Mouse (Mus musculus): ENCODE data around the gene Gm42878. TPM values are rescaled to one million over a fixed set of nuclear protein-coding genes. Genes with fewer than 3 reads are reported as not detected.
"Not testable (repeated sequence)": the region's sequence is repeated elsewhere in the genome, so short reads cannot be mapped to it uniquely, and the experiment has no call there.

Gm42878 gene
- polyA plus RNA-seq, 1 experiment from 2014 or later = not detected

GRCm38 (mm10) chr5:121545793-121546529 lies 679 bp upstream of the Gm42878 start, which contains the start of gene Mapkapk5:
Gene Mapkapk5 (minus strand): TSS chr5:121545905.
- H3K9me3 ChIP-seq = no peaks in the 10 kb centered on the region
- peaks cover 34% of the 10 kb centered on the region for H3K4me1 ChIP-seq
- peak; percentile 98 for DNase-seq (ENCODE audit: extremely low spot score, low spot score)
- 0 out of 2 replicates have a peak, but pooled peaks cover under 1% of the 10 kb centered on the region for H3K36me3 ChIP-seq (replicated peaks)
- H3K27ac ChIP-seq = peak within 1 kb of the TSS; percentile 99
- WGBS = 3% methylated on average over 55 of the region's 55 CpGs
- no peaks in the 10 kb centered on the region for H3K27me3 ChIP-seq (ENCODE audit: poor library complexity, severe bottlenecking)
- peak within 1 kb of the TSS; percentile 100 for H3K4me3 ChIP-seq

- DNase-seq (ENCODE audit: extremely low spot score, low spot score) = no peak
- no peak overlapping the region for H3K4me3 ChIP-seq
- no peak overlapping the region for H3K27ac ChIP-seq
- 83% methylated on average over 3 of the region's 3 CpGs for WGBS
- H3K36me3 ChIP-seq (replicated peaks) = peaks cover 21% of the 10 kb centered on the region
- H3K9me3 ChIP-seq = no peaks in the 10 kb centered on the region
- no peaks in the 10 kb centered on the region for H3K27me3 ChIP-seq (ENCODE audit: poor library complexity, severe bottlenecking)
- peaks cover 34% of the 10 kb centered on the region for H3K4me1 ChIP-seq
These were observed 1.9 kb downstream of the Gm42878 start for GRCm38 (mm10) chr5:121543370-121543769.

- DNase-seq (ENCODE audit: extremely low spot score, low spot score) = no peak
- Histone ChIP-seq H3K4me1 (peaks cover 44% of the 10 kb centered on the region), H3K9me3 (no peaks in the 10 kb centered on the region), H3K36me3 (replicated peaks) (peaks cover 42% of the 10 kb centered on the region), H3K4me3 (no peak overlapping the region), H3K27me3 (ENCODE audit: poor library complexity, severe bottlenecking) (no peaks in the 10 kb centered on the region), H3K27ac (no peak overlapping the region)
- WGBS = 92% methylated on average over 7 of the region's 7 CpGs
These were observed 4.0 kb downstream of the Gm42878 start for GRCm38 (mm10) chr5:121541235-121541634.

GRCm38 (mm10) chr5:121540066-121540465 lies 5.2 kb downstream of the Gm42878 start:
- peaks cover 54% of the 10 kb centered on the region for H3K36me3 ChIP-seq (replicated peaks)

GRCm38 (mm10) chr5:121537588-121537987 lies 7.7 kb downstream of the Gm42878 start:
- Histone ChIP-seq H3K27ac (peak overlapping the region; percentile 58), H3K4me3 (no peak overlapping the region), H3K27me3 (ENCODE audit: poor library complexity, severe bottlenecking) (no peaks in the 10 kb centered on the region), H3K4me1 (peaks cover 22% of the 10 kb centered on the region), H3K9me3 (no peaks in the 10 kb centered on the region), H3K36me3 (replicated peaks) (peaks cover 77% of the 10 kb centered on the region)
- 84% methylated on average over 2 of the region's 2 CpGs for WGBS
- DNase-seq (ENCODE audit: extremely low spot score, low spot score) = no peak

More at GRCm38 (mm10) chr5:121540066-121540465, 5.2 kb downstream of the Gm42878 start:
- Histone ChIP-seq H3K9me3 (no peaks in the 10 kb centered on the region), H3K4me1 (peaks cover 43% of the 10 kb centered on the region), H3K27me3 (ENCODE audit: poor library complexity, severe bottlenecking) (no peaks in the 10 kb centered on the region), H3K27ac (no peak overlapping the region), H3K4me3 (no peak overlapping the region)
- no peak for DNase-seq (ENCODE audit: extremely low spot score, low spot score)
- 91% methylated on average over 5 of the region's 5 CpGs for WGBS

- WGBS = 67% methylated on average over 7 of the region's 7 CpGs
- Histone ChIP-seq H3K4me1 (peaks cover 17% of the 10 kb centered on the region), H3K9me3 (no peaks in the 10 kb centered on the region), H3K36me3 (replicated peaks) (peaks cover 82% of the 10 kb centered on the region), H3K4me3 (no peak overlapping the region), H3K27me3 (ENCODE audit: poor library complexity, severe bottlenecking) (no peaks in the 10 kb centered on the region), H3K27ac (peak overlapping the region; percentile 58)
- DNase-seq (ENCODE audit: extremely low spot score, low spot score) = no peak
These were observed 8.2 kb downstream of the Gm42878 start for GRCm38 (mm10) chr5:121536921-121537555.

GRCm38 (mm10) chr5:121535116-121535515 lies 10.2 kb downstream of the Gm42878 start:
- Histone ChIP-seq H3K4me3 (no peak overlapping the region), H3K27ac (no peak overlapping the region), H3K4me1 (peaks cover 17% of the 10 kb centered on the region), H3K36me3 (replicated peaks) (peaks cover 97% of the 10 kb centered on the region), H3K27me3 (ENCODE audit: poor library complexity, severe bottlenecking) (no peaks in the 10 kb centered on the region), H3K9me3 (no peaks in the 10 kb centered on the region)
- 94% methylated on average over 3 of the region's 3 CpGs for WGBS
- no peak for DNase-seq (ENCODE audit: extremely low spot score, low spot score)

GRCm38 (mm10) chr5:121534521-121534920 lies 10.8 kb downstream of the Gm42878 start:
- WGBS = 96% methylated on average over 5 of the region's 5 CpGs
- H3K27ac ChIP-seq = no peak overlapping the region
- no peak overlapping the region for H3K4me3 ChIP-seq
- H3K4me1 ChIP-seq = peaks cover 17% of the 10 kb centered on the region
- no peak for DNase-seq (ENCODE audit: extremely low spot score, low spot score)
- no peaks in the 10 kb centered on the region for H3K9me3 ChIP-seq
- peaks cover 98% of the 10 kb centered on the region for H3K36me3 ChIP-seq (replicated peaks)
- H3K27me3 ChIP-seq (ENCODE audit: poor library complexity, severe bottlenecking) = no peaks in the 10 kb centered on the region

- Histone ChIP-seq H3K27me3 (ENCODE audit: poor library complexity, severe bottlenecking) (no peaks in the 10 kb centered on the region), H3K36me3 (replicated peaks) (peaks cover 96% of the 10 kb centered on the region), H3K27ac (no peak overlapping the region), H3K4me1 (no peaks in the 10 kb centered on the region), H3K4me3 (no peak overlapping the region), H3K9me3 (no peaks in the 10 kb centered on the region)
- DNase-seq (ENCODE audit: extremely low spot score, low spot score) = no peak
- WGBS = 93% methylated on average over 8 of the region's 8 CpGs
These were observed 18.3 kb downstream of the Gm42878 start for GRCm38 (mm10) chr5:121526961-121527360.

- Histone ChIP-seq H3K27me3 (ENCODE audit: poor library complexity, severe bottlenecking) (no peaks in the 10 kb centered on the region), H3K36me3 (replicated peaks) (peaks cover 96% of the 10 kb centered on the region), H3K27ac (no peak overlapping the region), H3K4me1 (no peaks in the 10 kb centered on the region), H3K4me3 (no peak overlapping the region), H3K9me3 (no peaks in the 10 kb centered on the region)
- 91% methylated on average over 7 of the region's 7 CpGs for WGBS
- no peak for DNase-seq (ENCODE audit: extremely low spot score, low spot score)
These were observed 18.8 kb downstream of the Gm42878 start for GRCm38 (mm10) chr5:121526526-121526925.

- peaks cover 96% of the 10 kb centered on the region for H3K36me3 ChIP-seq (replicated peaks)
- 92% methylated on average over 14 of the region's 14 CpGs for WGBS
- no peaks in the 10 kb centered on the region for H3K27me3 ChIP-seq (ENCODE audit: poor library complexity, severe bottlenecking)
- no peak overlapping the region for H3K4me3 ChIP-seq
- H3K27ac ChIP-seq = no peak overlapping the region
- H3K4me1 ChIP-seq = no peaks in the 10 kb centered on the region
- DNase-seq (ENCODE audit: extremely low spot score, low spot score) = no peak
- H3K9me3 ChIP-seq = no peaks in the 10 kb centered on the region
These were observed 19.4 kb downstream of the Gm42878 start for GRCm38 (mm10) chr5:121525774-121526450.

- H3K27me3 ChIP-seq (ENCODE audit: poor library complexity, severe bottlenecking); H3K9me3 ChIP-seq; H3K27ac ChIP-seq; H3K4me1 ChIP-seq; H3K4me3 ChIP-seq; DNase-seq (ENCODE audit: extremely low spot score, low spot score): not testable (repeated sequence)
- H3K36me3 ChIP-seq (replicated peaks) = peaks cover 63% of the 10 kb centered on the region
- 93% methylated on average over 11 of the region's 17 CpGs for WGBS
These were observed 25.5 kb downstream of the Gm42878 start for GRCm38 (mm10) chr5:121519758-121520157.

GRCm38 (mm10) chr5:121518983-121519382 lies 26.3 kb downstream of the Gm42878 start:
- Histone ChIP-seq H3K36me3 (replicated peaks) (peaks cover 55% of the 10 kb centered on the region), H3K27ac (no peak overlapping the region), H3K4me1 (no peaks in the 10 kb centered on the region), H3K4me3 (no peak overlapping the region), H3K9me3 (no peaks in the 10 kb centered on the region), H3K27me3 (ENCODE audit: poor library complexity, severe bottlenecking) (no peaks in the 10 kb centered on the region)
- 95% methylated on average over 9 of the region's 9 CpGs for WGBS
- DNase-seq (ENCODE audit: extremely low spot score, low spot score) = no peak
